Mouse (Mus musculus): Measurements from ENCODE around the gene Tenm4. TPM values are rescaled to one million over a fixed set of nuclear protein-coding genes. Genes with fewer than 3 reads are reported as not detected.

Gene Tenm4
- polyA plus RNA-seq, 1 experiment from 2014 or later: 0.68 TPM

DNA sequence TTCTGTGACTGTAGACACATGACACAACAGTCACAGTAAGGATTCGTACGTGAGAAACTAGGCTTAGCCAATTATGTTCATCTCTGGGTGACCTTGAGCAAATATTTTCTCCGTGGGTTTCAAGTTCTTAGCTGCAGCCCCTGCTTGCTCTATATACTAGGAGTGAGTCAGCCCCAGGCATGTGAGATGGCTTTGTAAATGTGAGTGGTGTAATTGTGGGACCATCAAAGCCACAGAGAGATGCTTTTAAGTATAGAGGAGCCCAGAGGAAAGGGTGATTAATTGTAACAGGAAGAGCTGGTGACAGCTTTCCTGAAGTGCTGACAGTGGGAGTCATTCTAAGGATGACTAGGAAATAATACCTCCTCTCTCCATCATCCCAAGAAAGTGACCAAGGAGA, 662.0 kb downstream of the Tenm4 start:
- DNase-seq: no peak
- H3K9me3 ChIP-seq (ENCODE audit: low read length): peaks cover 2% of the 10 kb centered on the region; the same call in 1 of the 2 replicates
- H3K4me3 ChIP-seq (ENCODE audit: low read depth, low read length): no peak overlapping the region
- no peak for ATAC-seq
- H3K27me3 ChIP-seq (ENCODE audit: insufficient read depth, low read length): no peaks in the 10 kb centered on the region
- no peaks in the 10 kb centered on the region for H3K36me3 ChIP-seq (replicated peaks; ENCODE audit: insufficient read depth, low read length)
- H3K27ac ChIP-seq (ENCODE audit: low read depth): no peak overlapping the region
- H3K4me2 ChIP-seq (ENCODE audit: low read depth, low read length): no peak overlapping the region
- H3K9ac ChIP-seq (replicated peaks): no peak overlapping the region
- WGBS (ENCODE audit: insufficient replicate concordance): 56% methylated on average over 3 of the region's 3 CpGs
- TF ChIP-seq EP300 (IDR thresholded peaks at IDR 0.05; ENCODE audit: low read depth): no peak
- no peak for TF ChIP-seq CTCF (IDR thresholded peaks at IDR 0.05; ENCODE audit: low read depth)
- no peaks in the 10 kb centered on the region for H3K4me1 ChIP-seq (ENCODE audit: insufficient read depth)

DNA sequence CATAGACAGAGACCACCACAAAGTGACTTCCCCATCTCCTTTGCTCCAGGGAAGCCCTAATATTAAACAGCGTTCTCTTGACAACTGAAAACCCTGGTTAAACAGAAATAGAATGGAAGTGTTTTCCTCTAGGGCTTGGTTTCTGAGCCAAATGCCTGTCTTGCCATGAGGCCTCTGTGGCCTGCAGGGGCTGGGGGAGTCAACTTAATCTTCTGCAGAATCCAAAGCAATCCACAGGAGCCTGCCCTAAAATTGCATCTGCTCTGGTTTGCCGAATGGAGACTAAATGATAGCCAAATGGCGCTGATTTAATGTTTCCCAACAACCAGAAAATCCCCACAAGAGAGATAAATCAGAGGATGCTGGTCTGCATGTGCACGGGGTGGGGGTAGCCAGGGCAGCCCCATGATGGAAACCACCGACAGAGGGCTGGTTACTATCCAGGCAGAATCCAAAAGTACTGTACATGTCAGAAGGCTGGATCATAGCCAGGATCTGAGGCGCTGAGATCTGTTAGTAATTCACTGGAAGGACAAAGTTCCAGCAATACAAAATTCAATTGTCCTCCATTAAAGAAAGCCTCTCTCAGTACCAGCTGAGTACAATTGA, 663.7 kb downstream of the Tenm4 start:
- H3K9me3 ChIP-seq (ENCODE audit: low read length): no peaks in the 10 kb centered on the region
- no peak for ATAC-seq
- TF ChIP-seq CTCF (IDR thresholded peaks at IDR 0.05; ENCODE audit: low read depth) (no peak), EP300 (IDR thresholded peaks at IDR 0.05; ENCODE audit: low read depth) (no peak)
- no peak for DNase-seq
- 67% methylated on average over 6 of the region's 6 CpGs for WGBS (ENCODE audit: insufficient replicate concordance)
- no peaks in the 10 kb centered on the region for H3K27me3 ChIP-seq (ENCODE audit: insufficient read depth, low read length)
- H3K4me3 ChIP-seq (ENCODE audit: low read depth, low read length): no peak overlapping the region
- H3K27ac ChIP-seq (ENCODE audit: low read depth): no peak overlapping the region
- H3K4me2 ChIP-seq (ENCODE audit: low read depth, low read length): no peak overlapping the region
- no peak overlapping the region for H3K9ac ChIP-seq (replicated peaks)
- no peaks in the 10 kb centered on the region for H3K4me1 ChIP-seq (ENCODE audit: insufficient read depth)
- H3K36me3 ChIP-seq (replicated peaks; ENCODE audit: insufficient read depth, low read length): no peaks in the 10 kb centered on the region

DNA sequence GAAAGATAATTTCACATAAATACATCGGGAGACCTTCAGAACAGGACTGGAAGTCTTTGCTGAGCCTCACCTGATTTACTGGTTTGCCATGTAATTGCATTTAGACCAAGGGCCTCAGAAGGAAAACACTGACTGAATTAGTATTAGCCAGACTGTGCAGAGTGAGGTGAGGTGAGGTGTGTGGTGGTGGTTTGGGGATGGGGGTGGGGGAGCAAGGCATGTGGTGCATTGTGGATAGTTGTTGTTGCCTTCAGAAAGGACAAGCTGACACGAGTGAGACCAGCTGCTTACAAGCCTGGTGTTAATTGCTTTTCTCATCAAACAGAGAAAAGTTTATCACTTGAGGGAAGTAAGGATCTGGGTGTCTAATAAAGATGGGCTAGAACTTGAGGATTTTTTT, 664.3 kb downstream of the Tenm4 start:
- no peak overlapping the region for H3K9ac ChIP-seq (replicated peaks)
- WGBS (ENCODE audit: insufficient replicate concordance): 75% methylated on average over 2 of the region's 2 CpGs
- TF ChIP-seq EP300 (IDR thresholded peaks at IDR 0.05; ENCODE audit: low read depth) (no peak), CTCF (IDR thresholded peaks at IDR 0.05; ENCODE audit: low read depth) (no peak)
- DNase-seq (no peak), ATAC-seq (no peak)
- no peak overlapping the region for H3K4me2 ChIP-seq (ENCODE audit: low read depth, low read length)
- H3K27me3 ChIP-seq (ENCODE audit: insufficient read depth, low read length): no peaks in the 10 kb centered on the region
- H3K9me3 ChIP-seq (ENCODE audit: low read length): no peaks in the 10 kb centered on the region
- no peaks in the 10 kb centered on the region for H3K4me1 ChIP-seq (ENCODE audit: insufficient read depth)
- no peak overlapping the region for H3K27ac ChIP-seq (ENCODE audit: low read depth)
- no peak overlapping the region for H3K4me3 ChIP-seq (ENCODE audit: low read depth, low read length)
- H3K36me3 ChIP-seq (replicated peaks; ENCODE audit: insufficient read depth, low read length): no peaks in the 10 kb centered on the region

DNA sequence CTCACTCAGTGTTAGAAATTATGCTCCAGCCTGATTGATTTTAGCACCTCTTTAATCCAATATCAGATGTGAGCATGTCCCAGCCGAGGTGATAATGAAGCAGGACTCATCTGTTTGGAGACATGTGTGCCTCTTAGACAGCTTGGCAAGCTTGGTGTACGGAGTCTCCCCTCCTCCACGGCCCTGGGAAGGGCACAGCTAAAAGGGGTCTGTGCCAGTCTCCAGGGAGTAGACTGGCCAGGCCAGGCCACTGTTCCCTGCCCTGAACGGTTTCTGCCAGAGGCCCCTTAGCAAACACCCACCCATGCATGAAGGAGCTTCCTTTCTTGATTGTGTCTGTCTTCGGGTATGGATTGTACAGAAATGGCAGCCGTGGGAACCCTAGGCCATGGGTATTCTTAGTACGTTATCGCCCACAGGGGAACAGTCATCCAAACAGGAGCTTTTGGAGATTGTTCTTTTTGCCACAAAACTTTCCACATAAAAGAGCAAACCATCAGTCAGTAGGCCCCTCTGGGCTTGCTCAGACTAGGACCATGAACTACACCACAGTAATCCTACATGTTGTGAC, 667.3 kb downstream of the Tenm4 start:
- Histone ChIP-seq H3K36me3 (replicated peaks; ENCODE audit: insufficient read depth, low read length) (no peaks in the 10 kb centered on the region), H3K4me3 (ENCODE audit: low read depth, low read length) (no peak overlapping the region), H3K9ac (replicated peaks) (no peak overlapping the region), H3K27me3 (ENCODE audit: insufficient read depth, low read length) (no peaks in the 10 kb centered on the region), H3K9me3 (ENCODE audit: low read length) (no peaks in the 10 kb centered on the region), H3K27ac (ENCODE audit: low read depth) (no peak overlapping the region), H3K4me2 (ENCODE audit: low read depth, low read length) (no peak overlapping the region), H3K4me1 (ENCODE audit: insufficient read depth) (no peaks in the 10 kb centered on the region)
- DNase-seq: no peak
- TF ChIP-seq EP300 (IDR thresholded peaks at IDR 0.05; ENCODE audit: low read depth): no peak
- 67% methylated on average over 8 of the region's 8 CpGs for WGBS (ENCODE audit: insufficient replicate concordance)
- no peak for ATAC-seq

DNA sequence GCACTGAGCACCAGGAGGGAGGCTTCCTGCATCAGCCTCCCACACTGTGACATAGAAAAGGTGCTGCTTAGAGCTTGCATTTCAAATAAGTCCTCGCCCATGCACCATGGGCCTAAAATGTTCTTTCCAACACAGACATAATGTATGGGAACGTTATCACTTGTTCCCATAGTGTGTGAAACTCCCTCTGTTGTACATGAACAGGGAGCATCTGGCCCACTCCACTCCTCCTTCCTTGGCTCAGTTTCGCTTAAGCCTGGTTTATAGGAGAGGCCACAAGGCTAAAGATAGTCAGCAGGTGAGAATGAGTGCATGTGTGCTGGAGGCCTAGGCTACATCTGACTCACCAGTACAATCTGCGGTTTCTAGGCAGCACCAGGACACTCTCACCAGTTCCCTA, 667.9 kb downstream of the Tenm4 start:
- no peaks in the 10 kb centered on the region for H3K27me3 ChIP-seq (ENCODE audit: insufficient read depth, low read length)
- DNase-seq (no peak), ATAC-seq (no peak)
- H3K4me1 ChIP-seq (ENCODE audit: insufficient read depth): no peaks in the 10 kb centered on the region
- H3K9ac ChIP-seq (replicated peaks): no peak overlapping the region
- H3K9me3 ChIP-seq (ENCODE audit: low read length): no peaks in the 10 kb centered on the region
- WGBS (ENCODE audit: insufficient replicate concordance): 77% methylated on average over 4 of the region's 4 CpGs
- H3K4me3 ChIP-seq (ENCODE audit: low read depth, low read length): no peak overlapping the region
- H3K36me3 ChIP-seq (replicated peaks; ENCODE audit: insufficient read depth, low read length): no peaks in the 10 kb centered on the region
- H3K4me2 ChIP-seq (ENCODE audit: low read depth, low read length): no peak overlapping the region
- TF ChIP-seq EP300 (IDR thresholded peaks at IDR 0.05; ENCODE audit: low read depth) (no peak), CTCF (IDR thresholded peaks at IDR 0.05; ENCODE audit: low read depth) (no peak)
- H3K27ac ChIP-seq (ENCODE audit: low read depth): no peak overlapping the region

GRCm38 (mm10) chr7:96839586-96839985, 668.5 kb downstream of the Tenm4 start:
- WGBS (ENCODE audit: insufficient replicate concordance): 72% methylated on average over 4 of the region's 4 CpGs
- no peak for TF ChIP-seq EP300 (IDR thresholded peaks at IDR 0.05; ENCODE audit: low read depth)
- no peak for TF ChIP-seq CTCF (IDR thresholded peaks at IDR 0.05; ENCODE audit: low read depth)
- Histone ChIP-seq H3K4me1 (ENCODE audit: insufficient read depth) (peaks cover 4% of the 10 kb centered on the region; the same call in 1 of the 2 replicates), H3K4me3 (ENCODE audit: low read depth, low read length) (no peak overlapping the region), H3K9me3 (ENCODE audit: low read length) (no peaks in the 10 kb centered on the region), H3K27me3 (ENCODE audit: insufficient read depth, low read length) (no peaks in the 10 kb centered on the region), H3K4me2 (ENCODE audit: low read depth, low read length) (no peak overlapping the region), H3K36me3 (replicated peaks; ENCODE audit: insufficient read depth, low read length) (no peaks in the 10 kb centered on the region), H3K9ac (replicated peaks) (no peak overlapping the region), H3K27ac (ENCODE audit: low read depth) (no peak overlapping the region)
- DNase-seq (no peak), ATAC-seq (no peak)

Data from liver, postnatal 0 days (tissue).